Mouse (Mus musculus): ENCODE measurements around the gene Akr1b10. TPM values are rescaled to one million over a fixed set of nuclear protein-coding genes. Genes with fewer than 3 reads are reported as not detected.
A peak's percentile ranks its signal among the peaks of the same experiment; 100 is the strongest.
"Not testable (repeated sequence)": the region's sequence is repeated elsewhere in the genome, so short reads cannot be mapped to it uniquely, and the experiment has no call there.

Gene Akr1b10
- 105 and 111 TPM in 2 replicates for total RNA-seq (2021)
- long read RNA-seq, experiment 1, transcript Akr1b10-205 (3 exons, 1,131 nt), result minor isoform, 7 of 110 reads
- long read RNA-seq, experiment 1, transcript Akr1b10-201 (10 exons, 1,371 nt), result major isoform, 92 of 110 reads
- long read RNA-seq, experiment 1, partial matches to known transcripts, result 2 of 110 reads
- long read RNA-seq, experiment 1, other reads (novel, unspliced or antisense), result 4 of 110 reads
- long read RNA-seq, experiment 2, transcript Akr1b10-201 (10 exons, 1,371 nt), result major isoform, 62 of 72 reads
- long read RNA-seq, experiment 2, partial matches to known transcripts, result 4 of 72 reads
- long read RNA-seq, experiment 2, other reads (novel, unspliced or antisense), result 4 of 72 reads

GRCm38 (mm10) chr6:34384110-34384661 is at the start of gene Akr1b10:
Akr1b10 (plus strand) TSS chr6:34384218.
- peak; percentile 93 for DNase-seq

- DNase-seq, result no peak
These were observed 49.3 kb upstream of the Akr1b10 start for GRCm38 (mm10) chr6:34334673-34335072.

GRCm38 (mm10) chr6:34337799-34338198 is 46.2 kb upstream of the Akr1b10 start:
- DNase-seq, result no peak

GRCm38 (mm10) chr6:34341991-34342390 is 42.0 kb upstream of the Akr1b10 start:
- DNase-seq, result no peak

GRCm38 (mm10) chr6:34342476-34342875 is 41.5 kb upstream of the Akr1b10 start:
- no peak for DNase-seq

- peak; percentile 29 for DNase-seq
These were observed 40.6 kb upstream of the Akr1b10 start for GRCm38 (mm10) chr6:34343426-34343825.

- no peak for DNase-seq
These were observed 39.7 kb upstream of the Akr1b10 start for GRCm38 (mm10) chr6:34344135-34344850.

GRCm38 (mm10) chr6:34344935-34345334 is 39.1 kb upstream of the Akr1b10 start:
- DNase-seq, result no peak

GRCm38 (mm10) chr6:34346096-34346898 is 37.7 kb upstream of the Akr1b10 start:
- peak; percentile 82 for DNase-seq

GRCm38 (mm10) chr6:34350037-34350699 is 33.9 kb upstream of the Akr1b10 start:
- no peak for DNase-seq

GRCm38 (mm10) chr6:34351481-34351880 is 32.5 kb upstream of the Akr1b10 start:
- DNase-seq, result not testable (repeated sequence)

- no peak for DNase-seq
These were observed 31.6 kb upstream of the Akr1b10 start for GRCm38 (mm10) chr6:34352401-34352800.

- DNase-seq, result peak; percentile 45
These were observed 30.2 kb upstream of the Akr1b10 start, which contains the start of gene Akr1b8 for GRCm38 (mm10) chr6:34353658-34354353. Akr1b8 (plus strand) TSS chr6:34354119.

GRCm38 (mm10) chr6:34354354-34355348 is 29.4 kb upstream of the Akr1b10 start:
- peak; percentile 18 for DNase-seq

GRCm38 (mm10) chr6:34355349-34355747 is 28.7 kb upstream of the Akr1b10 start:
- DNase-seq, result peak; percentile 10

GRCm38 (mm10) chr6:34355841-34356240 is 28.2 kb upstream of the Akr1b10 start:
- DNase-seq, result no peak

- no peak for DNase-seq
These were observed 19.5 kb upstream of the Akr1b10 start for GRCm38 (mm10) chr6:34364217-34365136.

- DNase-seq, result no peak
These were observed 16.0 kb upstream of the Akr1b10 start for GRCm38 (mm10) chr6:34367998-34368397.

GRCm38 (mm10) chr6:34370081-34370480 is 13.9 kb upstream of the Akr1b10 start:
- peak; percentile 38 for DNase-seq
